ENCODE assay signal across 22 mouse cellular contexts in genomic region chr3:153801541-153801940, GRCm38 (mm10). TPM values are rescaled to one million over a fixed set of nuclear protein-coding genes. Genes with fewer than 3 reads are reported as not detected.
DNase-seq lines count a peak whose midpoint lies in the region; ATAC-seq lines count a peak whose summit lies in the region.
"Had no signal": no experiment of that assay in that cellular context is flagged by ENCODE, and none has a peak within 500 bp of the region (broad histone marks: within the 10 kb centered on the region; RNA-seq: fewer than 3 reads in every experiment).

No protein-coding gene starts in this region.

- no peak for DNase-seq in frontal cortex, postnatal 25 days (ENCODE audit: low spot score in 2 of 2)
- DNase-seq in liver, embryonic 11.5 days (ENCODE audit: low spot score) = no peak
- no peak for DNase-seq in liver
- DNase-seq in brain, adult 2 months (ENCODE audit: low read depth, low spot score) = peak; percentile 58
- no peak for DNase-seq in spleen, postnatal 14 days (ENCODE audit: low spot score in 2 of 2)
- no peak for DNase-seq in adrenal gland, adult 18-20 months (ENCODE audit: low spot score in 2 of 2)
- DNase-seq: adrenal gland, adult 2 months; adrenal gland, postnatal 25 days; cerebellum, adult 2 months; embryo, embryonic 11 days; gastrocnemius, postnatal 14 days; heart, postnatal 10 days had no signal

- no peaks in the 10 kb centered on the region for H3K27me3 ChIP-seq in liver, embryonic 11.5 days (replicated peaks; ENCODE audit: control insufficient read depth, insufficient read depth, low read length)
- H3K27me3 ChIP-seq in liver, embryonic 16.5 days (ENCODE audit: control insufficient read depth, insufficient read depth, low read depth, low read length) = no peaks in the 10 kb centered on the region
- H3K27me3 ChIP-seq: embryonic facial prominence, embryonic 15.5 days; hindbrain, embryonic 15.5 days had no signal

- no peak overlapping the region for H3K4me2 ChIP-seq in liver, embryonic 11.5 days
- no peak overlapping the region for H3K4me2 ChIP-seq in liver, embryonic 16.5 days (ENCODE audit: low read depth, low read length)
- H3K4me2 ChIP-seq: embryonic facial prominence, embryonic 15.5 days; hindbrain, embryonic 15.5 days had no signal

- H3K9me3 ChIP-seq in liver, embryonic 11.5 days (ENCODE audit: control insufficient read depth, low read length) = no peaks in the 10 kb centered on the region
- H3K9me3 ChIP-seq in liver, embryonic 16.5 days (replicated peaks; ENCODE audit: control insufficient read depth, low read length) = no peaks in the 10 kb centered on the region
- H3K9me3 ChIP-seq: embryonic facial prominence, embryonic 15.5 days; hindbrain, embryonic 15.5 days had no signal

- peaks cover 43% of the 10 kb centered on the region for H3K4me1 ChIP-seq in liver, embryonic 11.5 days (replicated peaks; ENCODE audit: control insufficient read depth, insufficient read depth, low read length)
- peaks cover 76% of the 10 kb centered on the region for H3K4me1 ChIP-seq in liver, embryonic 16.5 days (ENCODE audit: control insufficient read depth, low read depth, low read length)

- 74% methylated on average over 6 of the region's 6 CpGs for WGBS in liver, embryonic 11.5 days
- 62% methylated on average over 6 of the region's 6 CpGs for WGBS in liver, embryonic 16.5 days (ENCODE audit: insufficient replicate concordance)

- peak; percentile 53 for ATAC-seq in frontal cortex, adult (ENCODE audit: low TSS enrichment)
- ATAC-seq in liver, embryonic 11.5 days (replicated peaks; ENCODE audit: low FRiP score) = no peak
- no peak for ATAC-seq in liver, embryonic 16.5 days (ENCODE audit: low read depth)
- ATAC-seq: activated CD4-positive, CD25-positive, alpha-beta regulatory T cell, adult 4 months; forebrain, embryonic 14.5 days; intestine, embryonic 16.5 days; Patski had no signal

- H3K9ac ChIP-seq in liver, embryonic 11.5 days (ENCODE audit: low read depth, low read length) = no peak overlapping the region
- H3K9ac ChIP-seq in liver, embryonic 16.5 days (ENCODE audit: low read depth, low read length) = peak overlapping the region; percentile 2; the same call in 1 of the 2 replicates
- H3K9ac ChIP-seq: embryonic facial prominence, embryonic 15.5 days; hindbrain, embryonic 15.5 days had no signal

- peak overlapping the region; percentile 81 for H3K27ac ChIP-seq in liver, embryonic 11.5 days (ENCODE audit: low read depth, low read length)
- peak overlapping the region; percentile 81 for H3K27ac ChIP-seq in liver, embryonic 16.5 days (ENCODE audit: low read length)
- H3K27ac ChIP-seq: embryonic facial prominence, embryonic 15.5 days; hindbrain, embryonic 15.5 days had no signal

- no peak overlapping the region for H3K4me3 ChIP-seq in liver, embryonic 11.5 days (ENCODE audit: low read depth, low read length)
- H3K4me3 ChIP-seq in liver, embryonic 16.5 days (ENCODE audit: low read depth, low read length) = no peak overlapping the region
- H3K4me3 ChIP-seq: embryonic facial prominence, embryonic 15.5 days; hindbrain, embryonic 15.5 days had no signal

- no peaks in the 10 kb centered on the region for H3K36me3 ChIP-seq in liver, embryonic 11.5 days (ENCODE audit: control insufficient read depth, insufficient read depth, low read length)
- H3K36me3 ChIP-seq in liver, embryonic 16.5 days (ENCODE audit: control insufficient read depth, insufficient read depth) = no peaks in the 10 kb centered on the region
- H3K36me3 ChIP-seq: embryonic facial prominence, embryonic 15.5 days; hindbrain, embryonic 15.5 days had no signal

RNA-seq across cellular contexts. Expression of gene Asb17, which starts 42.5 kb away (rescaled TPM):
- polyA plus RNA-seq in liver, embryonic 11.5 days (2014; fragmentation: Nextera tagmentation; extraction: Ambion mirVana) = 8.3 and 9.6 TPM in 2 replicates
- 2.2 and 2.4 TPM in 2 replicates for polyA plus RNA-seq in liver, embryonic 16.5 days (2015; fragmentation: Nextera tagmentation; extraction: Ambion mirVana)
- not detected for total RNA-seq in adrenal gland, adult 18-20 months (2021)
- total RNA-seq: adrenal gland, adult 2 months; adrenal gland, postnatal 25 days; gastrocnemius, postnatal 14 days; heart, postnatal 10 days; hematopoietic stem cell, adult 5-6 weeks had no signal
- polyA plus RNA-seq: adrenal gland, adult 2 months; cerebellum, adult 2 months; erythroblast, embryonic 14.5 days; forebrain, embryonic 14.5 days had no signal
